Mouse (Mus musculus) intestine, embryonic 14.5 days (tissue): ENCODE results near the gene Apba3. TPM values are rescaled to one million over a fixed set of nuclear protein-coding genes. Genes with fewer than 3 reads are reported as not detected.

ENCODE experiments used
- ATAC-seq: fragments of 200-750 bp; cut with Nextera tagmentation; replicated peaks from 2 replicates; pipeline ENCODE4 v1.8.0; 2017; ENCODE audit warnings: low read depth, moderate number of reproducible peaks, moderate TSS enrichment, moderate library complexity; ENCODE audit not compliant: low FRiP score, low TSS enrichment
- DNase-seq: peaks from one replicate; pipeline ENCODE4 v3.0.0-alpha.2; 2018; ENCODE audit warnings: low spot score
- H3K27ac ChIP-seq: fragments of 300-500 bp; sonication (generic); 2 replicates; pipeline ENCODE4 v1.5.1; 2014; ENCODE audit warnings: low read depth, mild to moderate bottlenecking, control low read depth
- H3K27me3 ChIP-seq: fragments of 300-500 bp; sonication (generic); replicated peaks from 2 replicates; pipeline ENCODE4 v1.6.1; 2014; ENCODE audit warnings: low read length, control low read depth; ENCODE audit not compliant: control insufficient read depth, insufficient read depth
- H3K36me3 ChIP-seq: fragments of 300-500 bp; sonication (generic); 2 replicates; pipeline ENCODE4 v1.6.1; 2014; ENCODE audit warnings: low read length, control low read depth; ENCODE audit not compliant: control insufficient read depth, insufficient read depth
- H3K4me1 ChIP-seq: fragments of 300-500 bp; sonication (generic); replicated peaks from 2 replicates; pipeline ENCODE4 v1.6.1; 2014; ENCODE audit warnings: low read length, control low read depth, mixed read lengths; ENCODE audit not compliant: control insufficient read depth, insufficient read depth
- H3K4me2 ChIP-seq: fragments of 300-500 bp; sonication (generic); 2 replicates; pipeline ENCODE4 v1.6.1; 2014; ENCODE audit warnings: low read length
- H3K4me3 ChIP-seq: fragments of 300-500 bp; sonication (generic); 2 replicates; pipeline ENCODE4 v1.5.1; 2014; ENCODE audit warnings: low read depth, low read length, control low read depth, mixed read lengths
- H3K9ac ChIP-seq: fragments of 300-500 bp; sonication (generic); 2 replicates; pipeline ENCODE4 v1.6.1; 2014; ENCODE audit warnings: mild to moderate bottlenecking, low read length
- H3K9me3 ChIP-seq: fragments of 300-500 bp; sonication (generic); 2 replicates; pipeline ENCODE4 v1.6.1; 2016; ENCODE audit warnings: low read length, control low read depth; ENCODE audit not compliant: control insufficient read depth
- WGBS: fragments of 180-500 bp; shearing (Covaris S2); extraction: QIAGEN DNeasy Blood & Tissue Kit; methylation state at CpG from one replicate; pipeline ENCODE4 v1.1.7; 2014; 5-methylcytosine and 5-hydroxymethylcytosine counted together
- polyA plus RNA-seq: library from polyadenylated mRNA; unstranded; fragments of >200 nt; fragmentation: Nextera tagmentation; extraction: Ambion mirVana; gene quantifications from 2 replicates; pipeline ENCODE4 v1.2.1, GENCODE M21; 2014

Gene Apba3
- polyA plus RNA-seq, 1 experiment from 2014 or later, result 51.0 TPM

DNA sequence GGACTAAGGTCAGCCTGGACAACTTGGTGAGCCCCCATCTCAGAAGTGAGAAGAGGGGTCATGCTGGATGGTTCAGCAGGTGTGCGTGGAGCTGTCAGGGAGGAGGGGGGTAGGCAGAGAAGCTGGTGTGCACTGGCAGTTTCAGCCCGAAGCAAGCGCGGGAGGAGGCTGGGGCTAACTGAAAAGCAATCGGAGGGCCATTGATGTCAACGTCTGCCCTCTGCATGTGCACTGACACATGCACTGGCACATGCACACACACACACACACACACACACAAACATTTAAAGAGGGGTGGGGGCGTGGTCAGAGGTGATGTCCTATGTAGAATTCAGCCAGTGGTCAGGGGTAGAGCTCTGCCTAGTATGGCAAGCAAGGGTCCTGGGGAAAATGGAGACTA is 35.3 kb upstream of the Apba3 start:
- Histone ChIP-seq H3K4me1 (peaks cover 11% of the 10 kb centered on the region), H3K4me2 (no peak overlapping the region), H3K27me3 (peaks cover 32% of the 10 kb centered on the region), H3K27ac (no peak overlapping the region), H3K9ac (no peak overlapping the region), H3K36me3 (no peaks in the 10 kb centered on the region), H3K9me3 (no peaks in the 10 kb centered on the region), H3K4me3 (no peak overlapping the region)
- ATAC-seq (no peak), DNase-seq (no peak)
- WGBS, result 60% methylated on average over 7 of the region's 7 CpGs

DNA sequence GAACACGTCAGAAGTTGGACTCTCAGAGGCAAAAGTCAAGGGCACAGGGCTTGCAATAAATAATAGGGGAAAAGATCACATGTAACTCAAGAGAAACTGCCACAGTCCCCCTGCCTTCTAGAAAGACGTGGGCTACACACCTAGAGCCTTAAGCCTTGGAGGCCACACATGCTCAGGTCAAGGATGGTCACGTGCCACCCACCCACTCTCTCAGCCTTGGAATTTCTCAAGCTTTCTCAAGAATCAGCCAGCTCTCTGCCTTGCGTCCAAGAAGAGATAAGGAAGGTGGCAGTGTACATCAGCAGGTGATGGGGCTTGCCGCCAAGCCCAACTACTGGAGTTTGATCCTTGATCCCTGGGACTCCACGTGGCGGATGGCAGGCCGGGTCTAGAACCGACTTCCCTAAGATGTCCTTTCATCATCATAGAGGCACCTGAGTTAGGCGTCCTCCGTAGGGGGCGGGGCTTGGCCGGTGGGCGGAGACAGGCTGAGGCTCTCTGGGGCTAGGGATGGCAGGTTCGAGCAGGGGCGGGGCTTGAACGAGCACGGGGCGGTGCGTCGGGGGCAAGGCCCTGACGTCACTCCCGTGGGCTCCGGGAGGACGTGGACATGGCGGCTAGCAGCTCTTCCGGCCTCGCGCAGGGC is 34.1 kb upstream of the Apba3 start, which contains the start of gene Zfr2:
TSS of gene Zfr2 (plus strand) at position 576 of the 646 bp plus-strand sequence.
- DNase-seq (peak; percentile 96), ATAC-seq (peak; percentile 86)
- no peaks in the 10 kb centered on the region for H3K9me3 ChIP-seq
- peak within 1 kb of the TSS; percentile 57 for H3K4me2 ChIP-seq
- peak within 1 kb of the TSS; percentile 64 for H3K9ac ChIP-seq
- H3K36me3 ChIP-seq, result no peaks in the 10 kb centered on the region; the same call in 1 of the 2 replicates
- peaks cover 11% of the 10 kb centered on the region for H3K4me1 ChIP-seq
- H3K4me3 ChIP-seq, result peak within 1 kb of the TSS; percentile 69
- H3K27ac ChIP-seq, result no peak within 1 kb of the TSS
- H3K27me3 ChIP-seq, result peaks cover 32% of the 10 kb centered on the region
- 6% methylated on average over 29 of the region's 29 CpGs for WGBS

DNA sequence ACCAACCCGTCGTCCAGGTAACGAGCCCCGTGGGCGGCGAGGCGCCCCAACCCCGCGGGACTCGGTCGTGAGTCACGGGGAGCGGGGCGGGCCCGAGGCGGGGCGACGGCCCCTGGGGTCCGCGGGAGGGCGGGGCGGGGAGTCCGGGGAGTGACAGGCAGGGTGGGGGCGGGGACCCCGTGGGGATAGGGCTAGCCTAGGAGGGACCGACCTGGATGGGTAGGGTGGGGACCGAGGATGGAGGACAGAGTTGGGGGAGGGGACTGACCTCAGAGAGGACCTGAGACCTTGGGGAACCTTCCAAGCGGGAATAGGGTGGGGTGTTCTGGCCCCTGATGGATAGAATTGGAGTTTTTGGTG is 33.6 kb upstream of the Apba3 start:
- H3K4me3 ChIP-seq, result peak overlapping the region; percentile 69
- peak overlapping the region; percentile 57 for H3K4me2 ChIP-seq
- H3K9ac ChIP-seq, result peak overlapping the region; percentile 64
- no peak for DNase-seq
- H3K36me3 ChIP-seq, result no peaks in the 10 kb centered on the region; the same call in 1 of the 2 replicates
- no peaks in the 10 kb centered on the region for H3K9me3 ChIP-seq
- ATAC-seq, result peak; percentile 79
- peaks cover 11% of the 10 kb centered on the region for H3K4me1 ChIP-seq
- H3K27me3 ChIP-seq, result peaks cover 32% of the 10 kb centered on the region
- H3K27ac ChIP-seq, result no peak overlapping the region
- WGBS, result under 1% methylated on average over 25 of the region's 28 CpGs

DNA sequence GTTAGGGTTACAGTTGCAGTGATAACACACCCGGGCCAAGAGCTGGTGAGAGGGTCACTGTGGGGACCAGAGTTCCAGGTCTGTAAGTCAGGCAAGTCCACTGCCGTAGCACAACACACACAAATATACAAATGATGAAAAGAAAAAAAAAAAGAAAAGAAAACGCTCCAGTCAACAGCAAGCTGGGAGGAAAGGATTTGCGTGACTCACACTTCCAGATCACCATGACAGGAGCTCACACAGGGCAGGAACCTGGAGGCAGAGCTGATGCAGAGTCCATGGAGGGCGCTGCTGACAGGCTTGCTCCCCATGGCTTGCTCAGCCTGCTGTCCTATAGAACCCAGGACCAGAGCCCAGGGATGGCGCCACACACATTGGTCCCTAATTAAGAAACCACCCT is 32.6 kb upstream of the Apba3 start:
- DNase-seq (no peak), ATAC-seq (no peak)
- no peaks in the 10 kb centered on the region for H3K9me3 ChIP-seq
- no peak overlapping the region for H3K9ac ChIP-seq
- WGBS, result 83% methylated on average over 6 of the region's 6 CpGs
- no peak overlapping the region for H3K27ac ChIP-seq
- peaks cover 28% of the 10 kb centered on the region for H3K27me3 ChIP-seq
- no peak overlapping the region for H3K4me2 ChIP-seq
- H3K4me1 ChIP-seq, result peaks cover 11% of the 10 kb centered on the region
- no peaks in the 10 kb centered on the region; the same call in 1 of the 2 replicates for H3K36me3 ChIP-seq
- no peak overlapping the region for H3K4me3 ChIP-seq

DNA sequence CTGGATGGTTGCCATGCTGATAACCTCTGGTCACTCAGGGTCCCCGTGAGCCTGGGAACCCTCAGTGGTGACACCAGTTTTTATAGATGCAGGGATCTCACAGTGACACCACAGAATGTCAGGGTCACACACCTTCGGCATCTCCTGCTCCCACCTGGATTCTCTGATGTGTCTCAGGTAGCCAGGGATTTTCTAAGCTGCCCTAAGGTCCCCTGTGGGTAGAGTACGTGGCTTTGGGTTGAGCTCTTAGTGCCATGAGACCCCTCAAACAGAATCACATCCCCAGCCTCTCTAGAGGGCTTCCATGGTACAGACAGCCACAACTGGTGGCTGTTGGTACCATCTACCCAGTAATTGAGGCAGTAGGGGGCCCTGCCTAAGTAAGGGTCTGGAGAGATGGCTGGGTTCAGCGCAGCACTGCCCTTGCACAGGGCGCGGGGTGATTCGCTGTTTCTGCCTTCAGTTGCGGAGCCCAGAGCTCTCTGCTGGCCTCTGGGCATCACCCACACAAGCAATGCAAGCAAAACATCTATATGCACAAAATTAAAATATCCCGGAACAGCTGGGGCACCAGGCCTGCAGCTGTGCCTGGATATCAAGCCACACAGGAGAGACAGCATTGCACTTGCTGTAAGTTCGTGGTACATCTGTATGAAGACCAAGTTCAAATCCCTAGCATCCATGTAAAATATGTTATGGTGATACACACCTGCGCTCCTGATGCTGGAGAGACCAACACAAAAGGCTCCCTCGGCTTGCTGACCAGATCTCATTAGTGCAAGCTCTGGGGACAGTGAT is 30.1 kb upstream of the Apba3 start:
- Histone ChIP-seq H3K9me3 (no peaks in the 10 kb centered on the region), H3K4me1 (peaks cover 9% of the 10 kb centered on the region), H3K27ac (no peak overlapping the region), H3K36me3 (no peaks in the 10 kb centered on the region; the same call in 1 of the 2 replicates), H3K9ac (no peak overlapping the region), H3K27me3 (peaks cover 24% of the 10 kb centered on the region), H3K4me3 (no peak overlapping the region), H3K4me2 (no peak overlapping the region)
- DNase-seq (no peak), ATAC-seq (no peak)
- WGBS, result 84% methylated on average over 12 of the region's 12 CpGs

DNA sequence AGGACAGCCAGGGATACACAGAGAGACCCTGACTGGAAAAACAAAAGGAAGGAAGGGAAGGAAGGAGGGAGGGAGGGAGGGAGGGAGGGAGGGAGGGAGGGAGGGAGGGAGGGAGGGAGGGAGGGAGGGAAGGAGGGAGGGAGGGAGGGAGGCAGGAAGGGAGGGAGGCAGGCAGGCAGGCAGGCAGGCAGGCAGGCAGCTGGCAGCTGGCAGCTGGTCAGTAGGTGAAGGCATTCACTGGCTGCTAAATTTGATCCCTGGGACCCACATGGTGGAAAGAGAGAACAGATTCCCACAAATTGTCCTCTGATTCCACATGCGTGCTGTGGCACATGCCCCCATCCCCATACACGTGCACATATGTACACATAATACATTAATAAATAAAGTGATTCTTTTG is 28.1 kb upstream of the Apba3 start:
- 52% methylated on average over 2 of the region's 2 CpGs for WGBS
- no peak overlapping the region for H3K4me3 ChIP-seq
- no peak overlapping the region for H3K9ac ChIP-seq
- peaks cover 4% of the 10 kb centered on the region for H3K4me1 ChIP-seq
- ATAC-seq, result no peak
- H3K4me2 ChIP-seq, result no peak overlapping the region
- no peak for DNase-seq
- H3K9me3 ChIP-seq, result no peaks in the 10 kb centered on the region
- no peak overlapping the region for H3K27ac ChIP-seq
- no peaks in the 10 kb centered on the region; the same call in 1 of the 2 replicates for H3K36me3 ChIP-seq
- H3K27me3 ChIP-seq, result peaks cover 24% of the 10 kb centered on the region

DNA sequence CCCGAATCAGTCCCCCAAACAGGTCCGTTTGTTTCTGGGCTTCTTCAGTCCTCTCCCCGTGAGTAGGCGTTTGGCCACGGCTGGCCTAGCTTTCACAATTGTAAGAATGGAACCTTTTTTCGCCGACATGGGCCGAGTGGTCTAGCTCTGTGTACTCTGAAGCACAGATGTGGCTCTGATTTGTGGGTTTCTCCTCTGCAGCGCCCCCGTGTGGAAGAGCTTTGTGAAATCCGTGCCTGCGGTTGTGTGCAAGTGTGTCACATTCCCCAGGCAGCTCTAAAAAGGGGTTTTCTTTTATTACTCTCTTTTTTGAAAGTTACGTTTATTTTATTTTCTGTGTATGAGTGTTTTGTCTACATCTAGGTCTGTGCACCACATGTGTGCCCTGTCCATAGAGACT is 25.9 kb upstream of the Apba3 start:
- Histone ChIP-seq H3K4me3 (no peak overlapping the region), H3K4me1 (no peaks in the 10 kb centered on the region; the same call in 1 of the 2 replicates), H3K27me3 (peaks cover 24% of the 10 kb centered on the region), H3K4me2 (no peak overlapping the region), H3K9ac (no peak overlapping the region), H3K36me3 (no peaks in the 10 kb centered on the region; the same call in 1 of the 2 replicates), H3K9me3 (no peaks in the 10 kb centered on the region), H3K27ac (no peak overlapping the region)
- ATAC-seq, result no peak
- 26% methylated on average over 13 of the region's 13 CpGs for WGBS
- DNase-seq, result peak; percentile 84

DNA sequence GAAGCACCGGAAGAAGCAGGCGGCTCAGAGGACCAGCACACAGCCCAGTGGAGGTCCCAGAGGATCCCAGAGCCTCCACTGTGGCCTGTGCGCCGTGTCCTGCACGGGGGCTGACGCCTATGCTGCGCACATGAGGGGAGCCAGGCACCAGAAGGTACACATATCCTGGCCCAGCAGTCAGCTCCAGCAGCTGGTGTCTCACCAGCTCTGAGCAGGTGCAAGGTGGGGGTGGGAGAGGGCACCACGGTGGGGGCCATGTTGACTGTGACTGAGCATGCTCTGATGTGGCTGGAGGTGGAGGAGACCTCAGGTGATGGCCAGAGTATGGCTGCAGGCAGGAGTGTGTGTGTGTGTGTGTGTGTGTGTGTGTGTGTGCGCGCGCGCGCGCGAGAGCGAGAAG is 24.7 kb upstream of the Apba3 start:
- Histone ChIP-seq H3K9ac (no peak overlapping the region), H3K4me1 (no peaks in the 10 kb centered on the region; the same call in 1 of the 2 replicates), H3K4me2 (no peak overlapping the region), H3K27ac (no peak overlapping the region), H3K4me3 (no peak overlapping the region), H3K36me3 (no peaks in the 10 kb centered on the region; the same call in 1 of the 2 replicates), H3K27me3 (peaks cover 24% of the 10 kb centered on the region), H3K9me3 (no peaks in the 10 kb centered on the region)
- 89% methylated on average over 16 of the region's 16 CpGs for WGBS
- DNase-seq (no peak), ATAC-seq (no peak)
